Mouse (Mus musculus) olfactory bulb, adult 2 months (tissue): Measurements from ENCODE around the gene A930033H14Rik.

Experiments
- CTCF ChIP-seq: fragments of 200-500 bp; IDR thresholded peaks from 2 replicates; pipeline ENCODE4 v1.5.1; 2012; ENCODE audit warnings: low read depth, mild to moderate bottlenecking, low read length, moderate library complexity; ENCODE audit not compliant: insufficient read depth
- POLR2A ChIP-seq: fragments of 200-500 bp; IDR thresholded peaks from 2 replicates; pipeline ENCODE4 v1.6.1; 2012; ENCODE audit warnings: mild to moderate bottlenecking, low read depth, low read length, moderate library complexity; ENCODE audit not compliant: insufficient read depth

DNA sequence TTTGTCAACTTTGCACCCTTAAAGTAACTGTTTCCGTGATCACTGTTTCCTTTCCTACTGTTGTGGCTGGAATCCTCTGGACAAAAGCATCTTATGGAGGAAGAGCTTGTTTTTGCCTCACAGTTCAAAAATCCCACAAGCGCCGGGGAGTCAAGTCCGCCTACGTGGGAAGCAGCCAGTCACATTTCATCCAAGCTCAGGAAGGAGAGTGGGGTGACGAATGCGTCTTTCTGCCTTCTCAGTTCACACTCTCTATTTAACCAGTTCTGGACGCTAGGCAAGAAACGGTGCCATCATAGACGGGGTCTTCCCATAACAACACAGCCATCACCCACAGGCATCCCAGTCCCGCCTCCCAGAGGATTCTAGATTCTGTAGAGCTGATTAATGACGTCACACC, 46.4 kb downstream of the A930033H14Rik start:
- no peak for TF ChIP-seq POLR2A
- no peak for TF ChIP-seq CTCF
